11 mouse cellular contexts compared by ENCODE assay signal in the genomic region with DNA sequence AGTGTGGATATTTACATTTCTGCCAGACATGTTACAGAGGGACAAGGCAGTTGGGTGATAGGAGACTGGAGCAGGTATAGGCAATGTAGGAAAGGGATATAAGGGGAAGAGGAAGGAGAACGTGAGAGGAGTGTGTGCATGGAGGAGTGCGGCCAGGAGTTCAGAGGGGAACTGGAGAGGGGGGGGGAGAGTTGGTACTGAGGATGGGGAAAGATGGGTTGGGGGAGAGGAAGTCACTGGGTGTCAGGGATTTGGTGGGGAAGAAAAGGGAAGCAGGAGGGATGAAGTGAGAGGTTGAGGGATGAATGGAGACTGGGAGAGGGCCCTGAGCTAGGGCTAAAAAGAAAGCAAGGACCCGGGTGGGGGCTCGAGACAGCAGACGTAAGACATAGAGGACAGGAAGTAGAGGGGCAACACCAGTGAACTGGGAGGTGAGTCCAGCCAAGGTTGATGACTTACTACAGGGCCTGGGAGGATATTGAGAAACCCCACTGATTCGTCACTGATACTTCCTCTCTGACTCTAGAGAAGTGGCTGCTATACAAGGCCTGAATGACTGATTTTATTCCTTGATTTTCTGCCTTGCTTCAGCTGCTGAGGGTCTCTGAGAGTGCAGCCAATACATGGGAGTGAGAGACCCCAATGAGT. TPM values are rescaled to one million over a fixed set of nuclear protein-coding genes. Genes with fewer than 3 reads are reported as not detected.
DNase-seq lines count a peak whose midpoint lies in the region; ATAC-seq and TF ChIP-seq lines count a peak whose summit lies in the region.
"Not testable (repeated sequence)": the region's sequence is repeated elsewhere in the genome, so short reads cannot be mapped to it uniquely, and the experiment has no call there.
"Had no signal": no experiment of that assay in that cellular context is flagged by ENCODE, and none has a peak within 500 bp of the region (broad histone marks: within the 10 kb centered on the region; RNA-seq: fewer than 3 reads in every experiment).

No protein-coding gene starts in this region.

- H3K9ac ChIP-seq in liver, embryonic 16.5 days (ENCODE audit: low read depth, low read length), result not testable (repeated sequence)

- not testable (repeated sequence) for H3K79me2 ChIP-seq in macrophage (ENCODE audit: inconsistent target)

- 34% methylated on average over 6 of the region's 6 CpGs for WGBS in liver, embryonic 16.5 days (ENCODE audit: insufficient replicate concordance)
- 25% methylated on average over 4 of the region's 6 CpGs for WGBS in macrophage (ENCODE audit: missing documents)

- not testable (repeated sequence) for TF ChIP-seq CTCF in bone marrow macrophage, adult 2 months (IDR thresholded peaks at IDR 0.05; ENCODE audit: low read depth, low read length)

- not testable (repeated sequence) for H3K27me3 ChIP-seq in liver, embryonic 16.5 days (ENCODE audit: control insufficient read depth, insufficient read depth, low read depth, low read length)

- peak overlapping the region; percentile 46; the same call in 1 of the 2 replicates for H3K27ac ChIP-seq in bone marrow macrophage, adult 2 months (ENCODE audit: insufficient read depth, low read depth, low read length)
- H3K27ac ChIP-seq in liver, embryonic 16.5 days (ENCODE audit: low read length), result not testable (repeated sequence)
- H3K27ac ChIP-seq in macrophage, result peak overlapping the region; percentile 38

- not testable (repeated sequence) for TF ChIP-seq POLR2A in bone marrow macrophage, adult 2 months (IDR thresholded peaks at IDR 0.05; ENCODE audit: borderline replicate concordance, low read depth, low read length)

- H3K4me3 ChIP-seq in bone marrow macrophage, adult 2 months (ENCODE audit: insufficient read depth, low read length); liver, embryonic 16.5 days (ENCODE audit: low read depth, low read length); macrophage (ENCODE audit: inconsistent target): not testable (repeated sequence)

- DNase-seq in 416B (ENCODE audit: low read depth), result peak; percentile 74
- DNase-seq in heart, adult 11 months, result peak; percentile 28

- peak; percentile 77 for ATAC-seq in common myeloid progenitor, adult 5-6 weeks (replicated peaks; ENCODE audit: low read depth, poor library complexity, severe bottlenecking)
- ATAC-seq in liver, embryonic 16.5 days (ENCODE audit: low read depth), result peak; percentile 16; the same call in 1 of the 2 replicates
- peak; percentile 84 for ATAC-seq in megakaryocyte progenitor cell, adult 5-6 weeks (replicated peaks; ENCODE audit: poor library complexity)
- ATAC-seq in neutrophil, adult 5-6 weeks (ENCODE audit: extremely low read depth, insufficient number of reproducible peaks, low FRiP score, poor library complexity, severe bottlenecking), result peak; percentile 76

- peaks cover 12% of the 10 kb centered on the region for H3K4me1 ChIP-seq in bone marrow macrophage, adult 2 months (ENCODE audit: control insufficient read depth, insufficient read depth, low read length)
- H3K4me1 ChIP-seq in liver, embryonic 16.5 days (ENCODE audit: control insufficient read depth, low read depth, low read length), result not testable (repeated sequence)

- not testable (repeated sequence) for H3K36me3 ChIP-seq in liver, embryonic 16.5 days (ENCODE audit: control insufficient read depth, insufficient read depth); macrophage (ENCODE audit: inconsistent target)

- H3K4me2 ChIP-seq in liver, embryonic 16.5 days (ENCODE audit: low read depth, low read length), result not testable (repeated sequence)

- H3K9me3 ChIP-seq in liver, embryonic 16.5 days (replicated peaks; ENCODE audit: control insufficient read depth, low read length), result not testable (repeated sequence)

RNA-seq across cellular contexts. Expression of a gene that starts 6.7 kb away (rescaled TPM):
- polyA plus RNA-seq in bone marrow macrophage, adult 2 months (2012; ENCODE audit: insufficient read depth, insufficient read length, missing spikeins), result 4.6 TPM in 2 replicates
- total RNA-seq in common myeloid progenitor, adult 5-6 weeks (2017), result not detected in 2 replicates
- 9.0 and 10.0 TPM in 2 replicates for polyA plus RNA-seq in liver, embryonic 16.5 days (2015; fragmentation: Nextera tagmentation; extraction: Ambion mirVana)
- total RNA-seq in macrophage (2018; cell fraction: chromatin; rRNA removed), result 1 to 10 TPM; 2.6 to 9.1 (median 4.4) TPM
- 1 to 10 TPM; 1.1 to 6.0 (median 3.4) TPM for total RNA-seq in macrophage (2018; cell fraction: cytosol; rRNA removed)
- total RNA-seq in macrophage (2018; cell fraction: nucleus; rRNA removed), result 1 to 10 TPM; 1.2 to 9.4 (median 4.0) TPM
- polyA plus RNA-seq in macrophage (2018), result 0.86 to 11.8 TPM (median 4.7 TPM) in 3 replicates
- not detected in 2 replicates for total RNA-seq in megakaryocyte progenitor cell, adult 5-6 weeks (2015)
- not detected in 2 replicates for total RNA-seq in megakaryocyte progenitor cell, adult 5-6 weeks (2017)
- 0.61 and 1.2 TPM in 2 replicates for total RNA-seq in neutrophil, adult 5-6 weeks (2017)
- polyA plus RNA-seq: adrenal gland, adult 2 months; cerebellum, adult 2 months; erythroblast, embryonic 14.5 days had no signal

Comparison
In these comparisons a context has a peak if more than half of its experiments do, and no peak if none do; other contexts are left out.
1. ATAC-seq: peak in every context shown above with its lines; median percentile 84 in megakaryocyte progenitor cell, adult 5-6 weeks; 77 in common myeloid progenitor, adult 5-6 weeks; 76 in neutrophil, adult 5-6 weeks; 16 in liver, embryonic 16.5 days.